Mouse (Mus musculus) retina, adult 2 months (tissue): Measurements from ENCODE around the gene Olfr1355.
"Not testable (repeated sequence)": the region's sequence is repeated elsewhere in the genome, so short reads cannot be mapped to it uniquely, and the experiment has no call there.

Experiments
- DNase-seq: peaks from one replicate; pipeline ENCODE4 v3.0.0-alpha.2; 2012; ENCODE audit warnings: low read depth, low spot score

Olfr1355 gene

DNA sequence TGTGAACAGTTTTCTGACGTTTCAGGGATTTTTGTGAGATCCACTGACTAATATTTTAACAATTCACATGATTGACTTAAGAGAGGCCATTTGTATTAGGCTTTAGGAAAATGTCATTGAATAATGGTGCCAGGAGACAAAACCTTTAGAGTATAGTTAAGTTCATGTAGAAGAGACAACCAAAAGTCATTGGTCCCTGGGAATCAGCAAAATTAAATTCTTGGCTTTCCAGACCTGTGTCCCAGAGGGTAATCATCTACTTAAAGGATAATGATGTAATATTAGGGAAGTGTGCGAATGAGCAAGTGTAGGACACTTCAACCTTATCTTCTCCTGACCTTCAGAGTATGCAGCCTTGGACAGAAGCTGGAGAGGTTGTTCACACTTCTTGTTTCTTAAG is at the start of gene Olfr1355:
Gene Olfr1355 (plus strand): TSS at position 301 of the 400 bp plus-strand sequence.
- no peak for DNase-seq

DNA sequence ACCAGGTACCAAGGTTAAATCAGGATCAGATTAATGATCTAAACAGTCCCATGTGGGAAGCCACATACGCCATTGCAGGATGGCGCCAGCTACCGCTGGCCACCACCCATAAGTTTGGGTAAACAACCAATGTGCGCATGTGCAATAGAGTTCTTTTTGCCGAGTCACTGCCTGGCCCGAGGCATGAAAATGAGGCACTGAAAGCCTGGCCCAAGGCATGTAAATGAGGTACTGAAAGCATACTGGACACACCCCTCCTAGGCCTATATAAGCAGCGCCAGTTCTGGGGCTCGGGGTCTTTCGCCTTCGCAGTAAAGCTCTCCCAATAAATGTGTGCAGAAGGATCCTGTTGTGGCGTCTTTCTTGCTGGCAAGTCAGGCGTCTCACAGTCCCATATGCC is 34.9 kb upstream of the Olfr1355 start:
- not testable (repeated sequence) for DNase-seq

DNA sequence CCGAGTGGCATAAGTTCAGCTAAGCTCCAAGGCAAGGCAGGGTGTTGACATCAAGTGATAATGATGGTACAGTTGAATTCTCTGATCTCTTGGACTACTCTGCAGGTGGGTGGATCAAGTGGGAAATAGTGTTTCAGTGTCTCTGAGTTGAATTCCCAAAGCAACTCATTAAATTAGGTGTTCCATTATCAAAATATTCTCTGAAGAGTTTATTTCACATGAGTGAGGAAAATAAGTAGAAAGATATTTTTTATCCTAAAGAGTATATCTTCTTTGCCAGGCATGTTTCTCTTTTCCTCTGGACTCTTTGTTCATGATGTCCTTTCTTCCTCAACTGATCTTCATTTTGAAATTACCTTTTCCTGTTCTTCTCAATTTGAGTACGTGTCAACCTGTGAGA is 23.3 kb upstream of the Olfr1355 start, which contains the start of gene Olfr1356:
Gene Olfr1356 (minus strand): TSS at position 101 of the 400 bp plus-strand sequence.
- DNase-seq = no peak

DNA sequence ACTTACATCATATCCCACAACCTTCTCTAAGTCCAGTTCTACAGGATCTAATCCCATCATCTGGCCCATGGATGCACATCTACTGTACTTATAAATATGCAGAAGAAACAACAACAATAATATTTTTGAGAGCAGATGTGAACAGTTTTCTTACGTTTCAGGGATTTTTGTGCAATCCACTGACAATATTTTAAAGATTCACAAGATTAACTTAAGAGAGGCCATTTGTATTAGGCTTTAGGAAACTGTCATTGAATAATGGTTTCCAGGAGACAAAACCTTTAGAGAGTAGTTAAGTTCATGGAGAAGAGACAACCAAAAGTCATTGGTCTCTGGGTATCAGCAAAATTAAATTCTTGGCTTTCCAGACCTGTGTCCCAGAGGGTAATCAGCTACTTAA is 37.5 kb downstream of the Olfr1355 start, which contains the start of gene Olfr1354:
Gene Olfr1354 (plus strand): TSS at position 301 of the 400 bp plus-strand sequence.
- not testable (repeated sequence) for DNase-seq
